Mouse (Mus musculus) frontal cortex, postnatal 25 days (tissue): ENCODE results near the gene Kctd5.
"Not testable (repeated sequence)": the region's sequence is repeated elsewhere in the genome, so short reads cannot be mapped to it uniquely, and the experiment has no call there.

Experiments
- DNase-seq, 2 experiments: peaks; one replicate each; pipeline ENCODE4 v3.0.0; 2022; ENCODE audit warnings: low spot score in 2 of 2

The Kctd5 gene

DNA sequence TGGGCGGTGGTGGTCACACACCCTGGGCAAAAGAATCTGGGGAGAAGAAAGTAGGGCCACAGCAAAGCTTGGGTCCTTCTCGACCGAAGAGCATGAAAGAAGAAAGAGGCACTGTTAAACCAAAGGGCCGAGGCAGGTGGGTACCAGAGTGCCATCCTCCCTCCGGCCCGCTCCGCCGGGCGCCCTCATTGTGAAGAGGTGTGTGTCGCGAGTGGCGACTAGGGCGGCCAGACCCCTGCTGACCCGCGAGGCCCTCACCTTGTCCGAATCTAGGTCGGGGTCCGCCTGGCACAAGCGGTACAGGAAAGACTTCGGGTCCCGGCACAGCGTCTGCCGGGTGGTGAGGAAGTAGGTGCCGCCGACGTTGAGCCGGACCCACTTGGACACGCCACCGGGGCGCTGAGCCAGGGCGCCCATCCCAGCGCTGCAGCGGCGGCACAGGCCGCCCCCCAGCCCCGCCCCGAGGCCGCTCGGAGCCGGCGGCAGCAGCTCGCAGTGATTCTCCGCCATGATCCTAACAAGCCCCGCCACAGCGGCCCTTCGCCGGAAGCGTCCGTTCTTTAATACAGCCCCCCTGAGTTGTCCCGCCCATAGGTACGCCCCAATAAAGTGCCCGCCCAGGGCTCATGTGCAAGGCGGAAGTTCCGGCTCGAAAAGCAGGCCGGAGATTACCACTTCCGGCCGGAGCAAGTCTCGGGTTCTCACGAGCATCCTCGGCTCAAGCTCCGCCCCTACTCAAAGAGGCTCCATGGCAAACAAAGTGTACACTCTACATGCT, at the start of gene Kctd5:
Kctd5 (minus strand) TSS at position 567 of the 778 bp plus-strand sequence.
- peak; percentile 92 to 96 for DNase-seq

GRCm38 (mm10) chr17:24119446-24119845, 46.2 kb upstream of the Kctd5 start:
- no peak for DNase-seq

GRCm38 (mm10) chr17:24113031-24113430, 39.7 kb upstream of the Kctd5 start:
- DNase-seq, result no peak

DNA sequence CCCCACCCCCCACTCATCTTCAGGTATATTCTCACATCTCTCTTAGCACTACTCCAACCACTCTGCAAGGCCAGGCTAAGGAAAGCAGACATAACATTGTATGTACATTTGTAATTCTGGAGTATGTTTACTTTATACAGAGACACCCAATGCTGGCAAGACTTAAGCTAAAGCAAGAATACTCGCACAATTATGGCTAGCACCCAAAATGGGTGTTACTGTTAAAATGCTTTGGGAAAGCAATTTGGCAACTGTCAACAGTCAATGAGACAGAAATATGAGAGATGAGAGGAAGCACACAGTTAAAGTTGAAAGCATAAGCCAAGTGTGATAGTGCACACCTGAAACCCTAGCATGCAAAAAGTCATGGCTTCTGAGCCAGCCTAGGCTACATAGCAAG, 38.0 kb upstream of the Kctd5 start:
- no peak for DNase-seq

DNA sequence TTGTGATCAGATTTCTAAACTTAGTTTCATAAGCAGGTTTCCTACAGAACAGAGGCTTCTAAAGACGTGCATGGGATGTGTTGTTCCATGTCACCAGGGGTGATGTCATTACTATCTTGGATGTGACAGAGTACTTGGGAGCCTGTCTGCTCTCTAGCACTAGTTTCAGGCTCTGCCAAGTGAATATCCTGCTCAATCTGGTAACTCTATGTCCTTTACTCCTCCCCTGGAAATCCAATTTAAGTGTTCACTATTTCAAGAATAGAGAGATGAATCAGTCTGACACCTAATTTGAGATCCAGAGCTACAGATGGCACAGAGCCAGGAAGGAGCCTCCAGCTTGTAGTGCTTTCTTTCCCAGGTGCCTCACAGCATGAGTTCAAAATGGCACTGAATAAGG, 35.6 kb upstream of the Kctd5 start:
- DNase-seq, result peak; percentile 17 to 36

GRCm38 (mm10) chr17:24105111-24105510, 31.8 kb upstream of the Kctd5 start:
- no peak for DNase-seq

- no peak for DNase-seq
These were observed 25.1 kb upstream of the Kctd5 start for GRCm38 (mm10) chr17:24098354-24098753.

GRCm38 (mm10) chr17:24090575-24090974, 17.3 kb upstream of the Kctd5 start:
- no peak for DNase-seq

- DNase-seq, result not testable (repeated sequence)
These were observed 13.1 kb upstream of the Kctd5 start for GRCm38 (mm10) chr17:24086399-24086798.

DNA sequence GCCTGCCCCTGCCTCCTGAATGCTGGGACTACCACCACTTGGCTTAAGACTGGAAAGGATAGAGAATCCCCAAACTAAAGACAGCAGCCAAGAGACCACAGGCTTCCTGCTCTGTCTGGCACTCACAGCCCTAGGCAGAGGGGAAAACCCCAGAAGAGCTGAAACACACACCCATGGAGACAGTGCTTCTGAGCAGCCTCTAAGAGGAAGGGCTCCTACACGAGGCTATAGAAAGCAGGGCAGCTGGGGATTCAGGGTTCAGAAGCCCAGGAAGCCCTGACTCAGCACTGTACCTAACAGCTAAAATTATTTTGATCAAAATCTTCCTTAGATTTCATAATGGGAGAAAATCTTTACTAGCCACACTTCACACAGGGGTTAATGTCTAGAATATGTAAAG, 11.3 kb upstream of the Kctd5 start:
- DNase-seq, result no peak

GRCm38 (mm10) chr17:24077101-24077500, 3.8 kb upstream of the Kctd5 start:
- DNase-seq, result no peak

DNA sequence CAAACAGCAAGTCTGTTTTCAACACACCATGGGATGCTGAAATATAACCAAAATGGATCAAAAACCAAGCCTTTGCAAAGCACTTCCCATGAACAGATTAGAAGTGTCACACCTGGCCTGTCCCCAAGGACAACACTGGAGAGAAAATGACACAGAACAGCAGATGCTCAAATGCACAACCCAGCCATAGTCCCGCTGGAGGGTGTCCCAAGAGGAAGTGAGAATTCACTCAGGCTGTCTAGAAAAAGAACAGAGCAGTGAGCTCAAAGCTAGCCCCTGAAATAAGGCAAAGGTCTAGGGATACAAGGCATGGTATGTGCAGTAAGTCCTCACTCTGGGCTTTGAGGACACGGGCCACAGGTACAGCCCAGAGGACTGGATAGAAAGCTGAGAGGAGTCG, 3.8 kb downstream of the Kctd5 start:
- no peak for DNase-seq

- no peak for DNase-seq
These were observed 5.0 kb downstream of the Kctd5 start for GRCm38 (mm10) chr17:24068271-24068670.

- no peak for DNase-seq
These were observed 10.7 kb downstream of the Kctd5 start for GRCm38 (mm10) chr17:24062459-24063155.

DNA sequence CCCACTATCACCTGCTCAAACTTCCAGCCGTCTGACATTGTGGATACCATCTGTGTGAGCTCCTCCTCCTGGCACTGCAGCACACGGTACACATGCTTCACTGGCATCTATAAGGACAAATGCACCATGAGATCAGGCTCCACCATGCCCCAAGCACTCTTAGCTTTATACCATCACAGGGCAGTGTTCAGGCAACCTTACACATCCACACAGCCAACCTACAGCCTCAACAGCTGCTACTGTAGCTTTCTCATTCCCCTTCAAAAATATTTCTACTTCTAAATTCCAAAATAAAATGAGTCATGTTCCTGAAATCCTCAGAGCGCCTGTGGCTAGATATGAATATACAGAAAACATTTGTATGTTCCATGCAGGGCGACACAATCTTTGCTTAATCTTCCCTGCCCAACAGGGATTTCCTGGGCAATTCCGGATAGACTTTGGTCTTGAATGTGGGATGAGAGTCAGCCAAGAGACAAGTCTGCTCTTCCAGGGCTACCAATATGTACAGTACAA, 15.5 kb downstream of the Kctd5 start:
- DNase-seq, result no peak

GRCm38 (mm10) chr17:24056636-24057625, 16.4 kb downstream of the Kctd5 start:
- DNase-seq, result no peak

- no peak for DNase-seq
These were observed 24.3 kb downstream of the Kctd5 start for GRCm38 (mm10) chr17:24049008-24049407.

GRCm38 (mm10) chr17:24048053-24048452, 25.2 kb downstream of the Kctd5 start:
- no peak for DNase-seq

- DNase-seq, result no peak
These were observed 27.3 kb downstream of the Kctd5 start for GRCm38 (mm10) chr17:24046026-24046425.

DNA sequence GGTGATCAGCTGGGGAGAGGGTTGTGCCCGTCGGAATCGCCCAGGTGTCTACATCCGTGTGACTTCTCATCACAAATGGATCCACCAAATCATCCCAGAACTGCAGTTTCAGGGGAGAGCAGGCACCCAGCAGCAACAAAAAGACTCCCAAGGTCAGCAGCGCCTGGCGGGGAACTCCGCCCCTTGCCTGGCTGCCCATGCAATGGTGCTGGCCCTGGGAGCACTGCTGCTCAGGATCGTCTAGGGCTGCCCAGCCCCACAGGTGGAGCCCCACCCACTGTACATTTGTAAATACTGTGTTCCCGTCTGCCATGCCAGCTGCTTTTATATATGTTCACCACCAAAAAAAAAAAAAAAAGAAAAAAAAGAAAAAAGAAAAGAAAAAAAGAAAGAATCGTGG, 27.7 kb downstream of the Kctd5 start:
- DNase-seq, result no peak

- no peak for DNase-seq
These were observed 28.8 kb downstream of the Kctd5 start for GRCm38 (mm10) chr17:24044482-24044881.

DNA sequence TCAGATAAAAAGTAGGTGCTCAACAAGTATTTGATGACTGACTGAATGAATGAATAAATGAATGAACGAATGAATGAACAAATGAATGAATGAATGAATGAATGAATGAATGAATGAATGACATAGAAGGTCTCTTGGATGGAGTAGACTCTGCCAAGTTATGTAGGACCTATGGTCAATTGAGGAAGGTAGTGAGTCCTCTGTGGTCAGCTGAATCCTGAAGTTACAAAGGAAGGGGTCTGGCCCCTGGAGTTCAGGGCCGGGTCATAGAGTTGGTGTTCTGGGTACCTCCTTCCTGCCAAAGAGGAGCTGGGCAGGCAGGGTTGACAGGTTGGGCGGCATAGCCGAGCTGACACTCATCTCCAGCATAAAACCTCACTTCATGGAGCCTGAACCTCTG, 35.4 kb downstream of the Kctd5 start, which contains the start of gene Prss27:
Prss27 (plus strand) TSS at position 301 of the 400 bp plus-strand sequence.
- no peak for DNase-seq
